Mouse (Mus musculus): ENCODE results near the gene Cd300e. TPM values are rescaled to one million over a fixed set of nuclear protein-coding genes. Genes with fewer than 3 reads are reported as not detected.
A peak's percentile ranks its signal among the peaks of the same experiment; 100 is the strongest.
"Not testable (repeated sequence)": the region's sequence is repeated elsewhere in the genome, so short reads cannot be mapped to it uniquely, and the experiment has no call there.

Gene Cd300e
- polyA plus RNA-seq, 1 experiment from 2014 or later: 0.40 TPM

DNA sequence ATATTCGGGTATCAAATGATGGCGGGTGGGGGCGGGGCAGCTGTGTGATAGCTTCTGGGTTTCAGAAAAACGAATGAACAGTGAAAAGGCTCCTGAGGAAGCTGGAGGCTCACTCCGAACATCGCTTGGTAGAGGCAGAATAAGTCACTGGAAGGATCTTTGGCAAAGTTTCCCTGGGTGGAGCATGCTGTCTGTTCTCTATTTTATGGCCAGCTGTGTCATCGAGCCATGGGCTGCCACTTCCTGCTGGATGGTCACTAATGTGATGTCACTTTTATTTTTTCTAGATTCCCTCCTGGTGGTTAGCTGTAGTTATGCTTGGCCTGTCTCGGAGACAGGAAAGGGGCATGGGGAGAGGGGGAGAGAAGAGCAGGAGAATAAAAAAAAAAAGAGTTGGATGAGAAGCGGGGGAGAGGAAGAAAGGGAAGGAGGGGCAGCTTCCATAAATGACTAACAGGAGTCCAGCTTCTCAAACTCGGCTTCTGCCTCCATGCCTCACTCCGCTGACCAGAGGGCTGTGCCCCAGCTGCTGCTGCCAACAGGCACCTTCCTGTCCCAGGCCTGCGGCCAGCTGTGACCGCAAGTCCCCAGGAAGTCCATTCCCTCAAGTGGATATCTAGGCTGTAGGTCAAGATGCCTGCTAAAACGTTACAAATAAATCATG is 9.8 kb upstream of the Cd300e start:
- WGBS (ENCODE audit: missing documents): 6% methylated on average over 13 of the region's 14 CpGs
- no peaks in the 10 kb centered on the region for H3K36me3 ChIP-seq (ENCODE audit: inconsistent target)
- no peak overlapping the region for H3K4me3 ChIP-seq (ENCODE audit: inconsistent target)
- peak overlapping the region; percentile 97 for H3K27ac ChIP-seq
- no peaks in the 10 kb centered on the region for H3K79me2 ChIP-seq (ENCODE audit: inconsistent target)

GRCm38 (mm10) chr11:115071015-115071551 is 9.1 kb upstream of the Cd300e start:
- Histone ChIP-seq H3K36me3 (ENCODE audit: inconsistent target) (no peaks in the 10 kb centered on the region), H3K27ac (peak overlapping the region; percentile 97), H3K79me2 (ENCODE audit: inconsistent target) (no peaks in the 10 kb centered on the region), H3K4me3 (ENCODE audit: inconsistent target) (no peak overlapping the region)
- 29% methylated on average over 8 of the region's 9 CpGs for WGBS (ENCODE audit: missing documents)

DNA sequence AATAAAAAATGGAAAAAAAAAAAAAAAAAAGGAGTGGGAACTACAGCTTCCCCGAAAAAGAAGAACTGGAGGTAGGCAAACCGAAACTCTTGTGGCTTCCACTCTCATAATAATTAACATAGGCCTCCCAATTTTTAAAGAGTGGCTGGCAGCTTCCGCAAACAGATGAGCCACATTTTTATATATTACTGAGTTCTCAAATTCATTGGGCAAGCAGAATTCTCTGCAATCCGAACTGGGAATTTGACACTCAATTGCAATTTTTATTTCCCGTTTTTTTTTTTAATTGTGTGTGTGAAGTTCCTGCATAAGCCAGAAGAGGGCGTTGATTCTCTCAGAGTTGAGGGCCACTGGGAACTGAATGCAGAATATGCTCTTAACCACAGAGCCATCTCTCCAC is 4.8 kb upstream of the Cd300e start:
- 2% methylated on average over 6 of the region's 6 CpGs for WGBS (ENCODE audit: missing documents)
- Histone ChIP-seq H3K27ac (peak overlapping the region; percentile 82), H3K4me3 (ENCODE audit: inconsistent target) (no peak overlapping the region)

GRCm38 (mm10) chr11:115059797-115060196 is 2.2 kb downstream of the Cd300e start:
- 62% methylated on average over 2 of the region's 2 CpGs for WGBS (ENCODE audit: missing documents)
- Histone ChIP-seq H3K79me2 (ENCODE audit: inconsistent target) (no peaks in the 10 kb centered on the region), H3K36me3 (ENCODE audit: inconsistent target) (no peaks in the 10 kb centered on the region), H3K27ac (no peak overlapping the region), H3K4me3 (ENCODE audit: inconsistent target) (no peak overlapping the region)

More for the DNA sequence above, 4.8 kb upstream of the Cd300e start:
- no peaks in the 10 kb centered on the region for H3K79me2 ChIP-seq (ENCODE audit: inconsistent target)
- no peaks in the 10 kb centered on the region for H3K36me3 ChIP-seq (ENCODE audit: inconsistent target)

- 51% methylated on average over 4 of the region's 4 CpGs for WGBS (ENCODE audit: missing documents)
Observed at GRCm38 (mm10) chr11:115058701-115059100, 3.3 kb downstream of the Cd300e start.

GRCm38 (mm10) chr11:115054537-115054936 is 7.4 kb downstream of the Cd300e start:
- H3K79me2 ChIP-seq (ENCODE audit: inconsistent target): no peaks in the 10 kb centered on the region
- H3K27ac ChIP-seq: peak overlapping the region; percentile 52
- no peak overlapping the region for H3K4me3 ChIP-seq (ENCODE audit: inconsistent target)
- H3K36me3 ChIP-seq (ENCODE audit: inconsistent target): no peaks in the 10 kb centered on the region

More at GRCm38 (mm10) chr11:115058701-115059100, 3.3 kb downstream of the Cd300e start:
- H3K4me3 ChIP-seq (ENCODE audit: inconsistent target): no peak overlapping the region
- no peak overlapping the region for H3K27ac ChIP-seq
- H3K79me2 ChIP-seq (ENCODE audit: inconsistent target): no peaks in the 10 kb centered on the region
- H3K36me3 ChIP-seq (ENCODE audit: inconsistent target): no peaks in the 10 kb centered on the region

DNA sequence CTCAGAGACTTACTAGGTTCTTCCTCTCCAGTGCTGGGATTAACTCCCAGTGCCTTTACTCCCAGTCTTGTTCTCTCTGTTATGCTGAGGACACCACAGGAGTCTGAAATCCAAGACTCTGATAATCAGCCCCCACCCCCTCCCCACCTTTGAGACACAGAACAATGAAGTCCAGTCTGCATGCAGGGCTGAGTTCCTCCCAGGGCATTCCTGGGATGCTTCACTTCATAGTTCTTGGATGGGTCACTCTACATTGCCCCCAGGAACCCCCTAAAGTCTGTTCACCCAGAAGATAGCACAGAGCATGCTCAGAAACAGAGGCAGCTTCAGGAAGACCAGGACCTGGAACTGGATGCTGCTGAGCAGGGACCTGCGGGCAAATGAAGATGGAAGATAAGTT is 9.0 kb downstream of the Cd300e start:
- no peaks in the 10 kb centered on the region for H3K36me3 ChIP-seq (ENCODE audit: inconsistent target)
- 100% methylated on average over 1 of the region's 1 CpGs for WGBS (ENCODE audit: missing documents)
- no peak overlapping the region for H3K27ac ChIP-seq
- H3K79me2 ChIP-seq (ENCODE audit: inconsistent target): peaks cover under 1% of the 10 kb centered on the region; the same call in 1 of the 2 replicates
- no peak overlapping the region for H3K4me3 ChIP-seq (ENCODE audit: inconsistent target)

DNA sequence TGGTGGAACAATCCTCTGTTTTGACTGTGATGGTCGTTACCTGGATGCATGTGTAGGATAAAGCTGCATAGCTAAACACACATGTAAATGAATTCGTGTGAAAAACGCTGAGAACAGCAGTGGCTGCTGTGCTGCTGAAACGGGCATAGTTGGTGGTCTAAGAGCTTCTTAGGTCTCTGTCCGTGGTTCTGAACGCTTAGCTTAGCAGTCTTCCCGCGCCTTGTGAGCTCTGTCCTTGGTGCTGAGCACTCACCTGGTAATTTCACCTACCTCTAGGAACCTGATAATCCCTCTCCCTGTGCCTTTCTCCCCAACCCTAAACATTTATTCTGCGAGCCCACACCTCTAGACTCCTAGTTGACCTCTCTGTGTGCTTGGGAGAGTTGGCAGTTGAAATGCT is 9.8 kb downstream of the Cd300e start:
- Histone ChIP-seq H3K4me3 (ENCODE audit: inconsistent target) (no peak overlapping the region), H3K27ac (no peak overlapping the region), H3K36me3 (ENCODE audit: inconsistent target) (no peaks in the 10 kb centered on the region), H3K79me2 (ENCODE audit: inconsistent target) (peaks cover 9% of the 10 kb centered on the region)
- 7% methylated on average over 9 of the region's 9 CpGs for WGBS (ENCODE audit: missing documents)

GRCm38 (mm10) chr11:115049282-115049895 is 12.6 kb downstream of the Cd300e start:
- WGBS (ENCODE audit: missing documents): 38% methylated on average over 3 of the region's 3 CpGs
- H3K36me3 ChIP-seq (ENCODE audit: inconsistent target): no peaks in the 10 kb centered on the region
- H3K79me2 ChIP-seq (ENCODE audit: inconsistent target): peaks cover 14% of the 10 kb centered on the region
- no peak overlapping the region for H3K4me3 ChIP-seq (ENCODE audit: inconsistent target)
- peak overlapping the region; percentile 91 for H3K27ac ChIP-seq

DNA sequence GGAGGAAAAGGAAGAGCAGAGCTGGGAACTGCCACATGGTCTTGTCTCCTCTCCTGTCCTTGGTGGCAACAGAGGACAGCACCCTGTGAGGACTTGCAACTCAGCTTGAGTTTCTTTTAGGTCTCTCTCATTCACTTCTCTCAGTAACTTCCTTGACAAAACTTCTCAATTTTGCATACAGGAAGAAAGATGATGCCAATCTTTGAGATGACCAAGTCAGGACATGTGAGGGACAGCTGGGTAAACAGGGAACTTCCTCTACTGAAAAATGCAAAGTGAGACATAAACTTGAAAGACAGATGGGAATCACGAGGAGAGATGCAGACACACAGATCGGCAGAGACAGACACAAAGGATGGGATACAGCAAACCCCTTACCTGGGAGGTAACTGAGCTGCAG is 13.7 kb downstream of the Cd300e start, which contains the start of gene Cd300ld3:
TSS of gene Cd300ld3 (minus strand) at position 151 of the 400 bp plus-strand sequence.
- Histone ChIP-seq H3K4me3 (ENCODE audit: inconsistent target) (peak within 1 kb of the TSS; percentile 40), H3K79me2 (ENCODE audit: inconsistent target) (peaks cover 14% of the 10 kb centered on the region), H3K36me3 (ENCODE audit: inconsistent target) (no peaks in the 10 kb centered on the region), H3K27ac (peak within 1 kb of the TSS; percentile 91)
- 6% methylated on average over 2 of the region's 2 CpGs for WGBS (ENCODE audit: missing documents)

- not testable (repeated sequence) for H3K79me2 ChIP-seq (ENCODE audit: inconsistent target); H3K36me3 ChIP-seq (ENCODE audit: inconsistent target); H3K4me3 ChIP-seq (ENCODE audit: inconsistent target); H3K27ac ChIP-seq
- no CpG with 5 or more reads among the region's 6 CpGs for WGBS (ENCODE audit: missing documents)
Observed at GRCm38 (mm10) chr11:115037669-115038068, 24.3 kb downstream of the Cd300e start, which contains the start of gene Cd300ld5. Gene Cd300ld5 (minus strand): TSS chr11:115037769.

GRCm38 (mm10) chr11:115026912-115027311 is 35.1 kb downstream of the Cd300e start, which contains the start of gene Cd300ld4:
Gene Cd300ld4 (minus strand): TSS chr11:115027012.
- WGBS (ENCODE audit: missing documents): no CpG with 5 or more reads among the region's 6 CpGs
- H3K27ac ChIP-seq; H3K36me3 ChIP-seq (ENCODE audit: inconsistent target); H3K79me2 ChIP-seq (ENCODE audit: inconsistent target); H3K4me3 ChIP-seq (ENCODE audit: inconsistent target): not testable (repeated sequence)

GRCm38 (mm10) chr11:115016093-115016492 is 45.9 kb downstream of the Cd300e start, which contains the start of gene Cd300ld2:
Gene Cd300ld2 (minus strand): TSS chr11:115016193.
- H3K27ac ChIP-seq; H3K79me2 ChIP-seq (ENCODE audit: inconsistent target); H3K36me3 ChIP-seq (ENCODE audit: inconsistent target); H3K4me3 ChIP-seq (ENCODE audit: inconsistent target): not testable (repeated sequence)
- WGBS (ENCODE audit: missing documents): no CpG with 5 or more reads among the region's 7 CpGs

DNA sequence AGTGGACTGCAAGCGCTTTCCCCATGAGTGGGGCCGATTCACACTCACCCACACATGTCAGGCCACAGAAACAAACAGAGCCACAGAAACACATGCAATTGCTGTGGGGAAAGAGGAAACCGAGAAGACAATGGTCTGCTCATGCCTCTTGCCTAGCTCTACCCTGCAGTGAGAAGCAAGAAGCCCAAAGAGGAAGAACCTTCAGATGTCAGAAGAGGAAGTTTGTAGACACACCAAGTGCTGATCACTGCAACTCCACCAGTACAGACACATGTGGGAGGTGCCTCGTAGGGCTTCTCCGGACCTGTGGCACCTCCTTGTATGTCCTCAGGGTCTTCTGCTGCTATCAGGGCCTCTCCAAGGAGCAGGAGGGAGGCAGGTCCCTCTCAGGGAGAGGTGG is 57.9 kb downstream of the Cd300e start:
- 0% methylated on average over 5 of the region's 5 CpGs for WGBS (ENCODE audit: missing documents)
- no peak overlapping the region for H3K4me3 ChIP-seq (ENCODE audit: inconsistent target)
- no peaks in the 10 kb centered on the region for H3K36me3 ChIP-seq (ENCODE audit: inconsistent target)
- H3K27ac ChIP-seq: peak overlapping the region; percentile 96
- peaks cover 45% of the 10 kb centered on the region for H3K79me2 ChIP-seq (ENCODE audit: inconsistent target)
